Mouse (Mus musculus) kidney, adult 2 months (tissue): Measurements from ENCODE around the gene Rps18.
A peak's percentile ranks its signal among the peaks of the same experiment; 100 is the strongest.

Experiments used
- CTCF ChIP-seq: fragments of 200-500 bp; conservative IDR thresholded peaks from 2 replicates; pipeline ENCODE4 v1.5.1; 2011; ENCODE audit warnings: low read depth, mild to moderate bottlenecking, control low read depth, low read length, moderate library complexity, mixed read lengths; ENCODE audit not compliant: insufficient read depth, insufficient read length
- POLR2A ChIP-seq: fragments of 200-500 bp; IDR thresholded peaks from one replicate; pipeline ENCODE4 v1.6.1; 2011; ENCODE audit warnings: low read depth, low read length, control low read depth

GRCm38 (mm10) chr17:34003426-34003825 lies 47.6 kb upstream of the Rps18 start:
- TF ChIP-seq CTCF (peak; percentile 62), POLR2A (no peak)
